Mouse (Mus musculus) left cerebral cortex, adult 8-10 months (tissue): ENCODE measurements around the gene Tmem95. TPM values are rescaled to one million over a fixed set of nuclear protein-coding genes. Genes with fewer than 3 reads are reported as not detected.

Experiments
- DNase-seq, 2 experiments: peaks; one replicate each; pipeline ENCODE4 v3.0.0; 2022; ENCODE audit warnings: low spot score in 2 of 2
- total RNA-seq, 4 experiments: library from RNA; stranded (reverse); gene quantifications; 2 replicates each; pipeline ENCODE4 v1.2.4; 2022

Gene Tmem95
- total RNA-seq, 4 experiments from 2014 or later: not detected

GRCm38 (mm10) chr11:69910781-69911560, 33.2 kb upstream of the Tmem95 start:
- DNase-seq: no peak

GRCm38 (mm10) chr11:69910177-69910576, 32.4 kb upstream of the Tmem95 start:
- DNase-seq: no peak

- DNase-seq: no peak
These were observed 31.4 kb upstream of the Tmem95 start for GRCm38 (mm10) chr11:69909174-69909573.

- no peak for DNase-seq
These were observed 30.8 kb upstream of the Tmem95 start for GRCm38 (mm10) chr11:69908645-69909044.

DNA sequence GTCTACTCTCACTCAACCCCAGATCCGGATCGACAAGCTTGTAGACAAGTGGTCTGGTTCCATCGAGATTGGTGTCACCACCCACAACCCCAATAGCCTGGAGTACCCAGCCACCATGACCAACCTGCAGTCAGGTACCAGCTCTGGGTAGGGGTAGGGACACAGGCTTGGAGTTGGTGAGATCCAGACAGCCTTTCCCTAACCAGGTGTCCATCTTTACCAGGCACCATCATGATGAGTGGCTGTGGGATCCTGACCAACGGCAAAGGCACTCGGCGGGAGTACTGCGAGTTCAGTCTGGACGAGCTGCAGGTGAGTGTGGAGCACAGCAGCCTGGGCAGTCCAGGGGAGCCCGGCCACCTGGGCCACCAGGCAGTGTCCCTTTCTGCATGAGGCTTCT, 26.5 kb upstream of the Tmem95 start:
- DNase-seq: no peak

DNA sequence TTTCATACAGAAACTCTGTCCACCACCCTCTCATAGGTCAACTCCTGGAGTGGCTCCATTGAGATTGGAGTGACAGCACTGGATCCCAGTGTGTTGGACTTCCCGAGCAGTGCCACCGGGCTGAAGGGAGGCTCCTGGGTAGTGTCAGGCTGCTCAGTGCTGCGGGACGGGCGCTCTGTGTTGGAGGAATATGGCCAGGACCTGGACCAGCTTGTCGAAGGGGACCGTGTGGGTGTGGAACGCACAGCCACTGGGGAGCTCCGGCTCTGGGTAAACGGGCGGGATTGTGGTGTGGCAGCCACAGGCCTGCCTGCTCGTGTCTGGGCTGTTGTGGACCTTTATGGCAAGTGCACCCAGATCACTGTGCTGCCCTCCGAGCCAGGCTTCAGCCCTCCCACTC, 25.2 kb upstream of the Tmem95 start:
- no peak for DNase-seq

- no peak for DNase-seq
These were observed 24.2 kb upstream of the Tmem95 start for GRCm38 (mm10) chr11:69901993-69902392.

GRCm38 (mm10) chr11:69901406-69901846, 23.6 kb upstream of the Tmem95 start:
- DNase-seq: peak; percentile 92 to 99

DNA sequence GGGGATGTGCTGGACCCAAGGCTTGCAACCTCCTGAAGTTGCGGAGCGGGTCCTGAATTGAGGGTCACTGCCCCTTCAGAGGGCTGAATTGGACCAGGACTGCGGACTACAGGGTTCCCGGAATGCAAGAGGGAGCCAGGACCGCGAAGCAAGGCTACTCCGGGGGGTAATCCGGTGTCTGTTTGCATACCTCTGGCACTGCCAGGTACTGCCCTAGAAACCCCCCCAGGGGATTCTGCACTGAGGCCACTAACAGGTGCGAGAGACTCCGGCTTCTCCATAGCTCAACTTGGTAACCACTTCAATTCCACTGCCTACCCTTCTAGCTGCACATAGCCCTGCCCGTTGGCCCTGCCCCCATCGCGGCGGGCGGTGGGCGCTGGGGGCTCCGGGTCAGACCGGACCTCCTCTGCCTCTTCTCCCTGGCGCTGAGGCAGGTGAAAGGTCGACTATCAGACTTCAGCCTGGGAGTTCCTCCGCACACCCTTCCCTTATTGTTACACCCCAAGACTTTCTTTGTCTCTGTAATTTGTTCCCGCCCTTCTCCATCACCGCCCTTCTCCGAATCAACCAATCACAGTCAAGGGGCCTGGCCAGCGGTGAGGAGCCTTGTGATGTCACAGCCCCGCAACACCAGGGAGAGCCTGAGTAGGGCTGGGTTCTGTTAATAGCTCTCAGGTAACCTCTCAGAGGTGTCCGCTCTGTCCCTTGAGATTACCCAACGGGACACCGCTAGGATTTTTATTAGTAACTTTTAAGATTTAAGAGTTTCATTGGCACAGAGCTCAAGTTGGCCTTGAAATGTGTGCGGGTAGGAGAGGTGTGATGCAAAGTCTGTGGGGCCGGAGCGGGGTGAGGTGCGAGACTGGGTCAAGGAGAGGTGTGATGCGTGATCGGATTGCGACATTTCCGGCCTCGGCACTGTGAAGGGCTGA, 22.9 kb upstream of the Tmem95 start, which contains the start of the genes 2810408A11Rik and Neurl4:
Gene 2810408A11Rik (minus strand): TSS at position 517 of the 935 bp plus-strand sequence.
Gene Neurl4 (plus strand): TSS at position 602 of the 935 bp plus-strand sequence.
- peak; percentile 65 to 90 for DNase-seq

GRCm38 (mm10) chr11:69899870-69900269, 22.1 kb upstream of the Tmem95 start:
- no peak for DNase-seq

DNA sequence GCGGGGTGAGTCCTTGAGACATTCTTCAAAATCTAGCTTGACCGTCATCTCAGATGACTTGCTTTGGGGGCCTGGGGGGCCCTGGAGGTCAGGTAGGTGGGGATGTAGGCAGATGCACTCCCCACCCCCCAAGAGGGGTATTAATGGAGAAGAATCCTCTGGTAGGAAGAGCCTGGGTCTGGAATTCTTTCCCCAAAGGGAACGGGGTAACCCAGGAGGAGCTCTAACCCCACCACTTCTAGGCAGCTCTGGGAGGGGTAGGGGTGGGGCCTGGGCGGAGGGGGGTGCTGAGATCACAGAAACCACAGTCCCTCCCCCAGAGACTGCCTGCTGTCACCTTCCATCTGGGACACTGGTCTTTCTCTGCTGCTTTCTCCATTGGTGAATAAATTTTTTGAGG, 17.5 kb upstream of the Tmem95 start, which contains the start of gene Acap1:
Gene Acap1 (minus strand): TSS at position 249 of the 400 bp plus-strand sequence.
- no peak for DNase-seq

DNA sequence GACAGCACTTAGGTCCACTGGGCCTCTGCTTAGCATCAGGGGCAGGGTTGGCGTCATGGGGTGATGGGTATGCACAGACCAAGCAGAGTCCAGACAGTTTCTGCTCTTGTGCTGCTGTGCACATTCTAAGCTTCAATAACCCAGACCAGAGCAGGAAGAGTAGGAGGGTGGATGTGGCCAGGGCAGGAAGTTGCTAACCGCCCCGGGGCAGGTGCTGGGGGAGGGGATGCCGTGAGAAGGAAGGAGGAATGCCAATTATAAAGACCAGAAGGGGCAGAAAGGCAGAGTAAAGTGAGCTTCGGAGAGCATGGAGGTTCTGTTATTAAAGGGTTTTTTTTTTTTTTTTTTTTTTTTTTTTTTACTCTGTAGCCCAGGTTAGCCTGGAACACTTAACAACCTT, 16.9 kb upstream of the Tmem95 start:
- DNase-seq: no peak

- DNase-seq: no peak
These were observed 13.7 kb upstream of the Tmem95 start for GRCm38 (mm10) chr11:69891482-69891881.

- no peak for DNase-seq
These were observed 9.3 kb upstream of the Tmem95 start for GRCm38 (mm10) chr11:69886907-69887635.

DNA sequence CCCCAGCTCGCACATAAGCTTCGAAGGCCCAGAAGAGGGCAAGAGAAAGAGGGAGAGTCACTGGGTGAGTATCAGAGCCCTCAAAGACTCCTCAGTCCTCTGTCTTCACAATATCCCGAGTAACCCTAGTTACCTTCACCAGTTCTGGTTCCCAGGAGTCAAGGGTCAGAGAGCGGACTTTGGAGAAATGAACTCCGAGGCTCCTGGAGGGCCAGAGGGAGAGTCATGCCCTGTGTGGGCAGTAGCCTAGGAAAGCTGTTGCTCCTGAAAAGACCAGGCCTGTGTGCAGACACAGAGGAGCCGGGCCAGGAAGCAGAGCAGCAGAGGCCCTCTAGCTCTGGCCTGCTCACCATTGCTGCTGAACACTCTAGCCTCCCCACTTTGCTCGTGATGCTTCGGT, 6.8 kb upstream of the Tmem95 start:
- no peak for DNase-seq

- DNase-seq: no peak
These were observed 6.4 kb upstream of the Tmem95 start for GRCm38 (mm10) chr11:69884240-69884639.

- DNase-seq: no peak
These were observed 5.8 kb upstream of the Tmem95 start for GRCm38 (mm10) chr11:69883527-69884151.

DNA sequence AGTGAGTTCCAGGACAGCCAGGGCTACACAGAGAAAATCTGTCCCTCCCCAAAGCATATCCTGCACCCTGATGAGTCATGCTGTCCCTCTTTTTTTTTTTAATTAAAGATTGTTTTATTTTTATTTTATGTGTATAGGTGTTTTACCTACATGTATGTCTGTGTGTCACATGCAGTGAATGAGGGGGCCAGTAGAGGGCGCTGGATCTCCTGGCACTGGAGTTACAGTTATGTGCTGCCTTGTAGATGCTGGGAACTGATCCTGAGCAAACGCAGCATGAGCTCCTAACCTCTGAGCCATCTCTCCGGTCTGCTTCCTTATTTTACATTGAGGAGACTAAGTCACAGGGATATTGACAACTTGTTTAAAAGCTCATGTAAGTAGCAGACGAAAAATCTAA, 5.2 kb upstream of the Tmem95 start:
- DNase-seq: no peak

DNA sequence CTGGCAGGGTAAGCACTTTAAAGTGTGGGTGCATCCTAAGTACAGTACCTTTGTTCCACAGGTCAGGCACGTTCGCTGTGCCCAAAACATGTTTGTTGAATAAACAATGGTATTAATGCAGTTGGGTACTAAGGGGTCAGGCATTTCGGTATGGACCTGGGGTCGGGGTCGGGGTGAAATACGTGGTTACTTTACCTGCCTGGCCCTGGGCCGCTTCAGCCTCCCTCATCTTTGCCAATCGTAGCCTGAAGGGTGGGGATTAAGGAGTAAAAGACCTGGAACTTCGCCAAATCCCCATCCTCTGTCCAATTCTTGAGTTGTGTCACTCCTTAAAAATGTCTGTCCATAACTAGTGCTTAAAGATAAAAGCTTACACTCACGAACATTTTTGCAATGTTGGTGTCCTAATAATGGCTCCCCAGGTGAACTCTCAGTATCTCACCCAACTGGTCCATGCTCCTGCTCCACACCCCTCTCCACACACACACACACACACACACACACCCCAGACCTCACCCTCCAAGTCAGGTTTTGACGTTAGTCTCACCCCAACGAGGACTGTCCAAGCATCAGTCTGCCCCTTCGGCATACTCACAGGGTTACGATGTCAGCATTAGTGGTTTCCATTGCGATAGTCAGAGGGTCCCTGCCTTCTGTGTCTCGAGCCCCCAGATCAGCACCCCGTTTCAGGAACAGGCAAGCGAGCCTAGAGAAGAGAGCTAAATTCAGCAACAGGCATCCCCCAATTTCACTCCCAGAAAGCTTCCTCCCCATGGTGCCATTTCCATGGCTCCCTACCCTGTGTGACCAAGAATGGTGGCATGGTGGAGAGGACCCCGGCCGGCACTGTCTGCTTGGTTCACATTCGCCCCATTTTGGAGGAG, 4.2 kb upstream of the Tmem95 start:
- DNase-seq: no peak
